Mouse (Mus musculus): ENCODE data around the gene Lpp. TPM values are rescaled to one million over a fixed set of nuclear protein-coding genes. Genes with fewer than 3 reads are reported as not detected.
A peak's percentile ranks its signal among the peaks of the same experiment; 100 is the strongest.

Lpp gene
- total RNA-seq, 4 experiments from 2014 or later, result 8.3 to 12.0 (median 10.4) TPM

GRCm38 (mm10) chr16:24469313-24469712 is 76.0 kb downstream of the Lpp start:
- DNase-seq (ENCODE audit: low spot score in 2 of 2), result no peak

GRCm38 (mm10) chr16:24470601-24471000 is 77.3 kb downstream of the Lpp start:
- DNase-seq (ENCODE audit: low spot score in 2 of 2), result no peak

GRCm38 (mm10) chr16:24471029-24471428 is 77.7 kb downstream of the Lpp start:
- no peak for DNase-seq (ENCODE audit: low spot score in 2 of 2)

- no peak for DNase-seq (ENCODE audit: low spot score in 2 of 2)
Measured at GRCm38 (mm10) chr16:24471801-24472200, 78.5 kb downstream of the Lpp start.

GRCm38 (mm10) chr16:24473966-24474365 is 80.7 kb downstream of the Lpp start:
- DNase-seq (ENCODE audit: low spot score in 2 of 2), result no peak

GRCm38 (mm10) chr16:24474781-24475180 is 81.5 kb downstream of the Lpp start:
- DNase-seq (ENCODE audit: low spot score in 2 of 2), result no peak

- no peak for DNase-seq (ENCODE audit: low spot score in 2 of 2)
Measured at GRCm38 (mm10) chr16:24475305-24475947, 82.1 kb downstream of the Lpp start.

GRCm38 (mm10) chr16:24476911-24477401 is 83.6 kb downstream of the Lpp start:
- DNase-seq (ENCODE audit: low spot score in 2 of 2), result no peak

- no peak for DNase-seq (ENCODE audit: low spot score in 2 of 2)
Measured at GRCm38 (mm10) chr16:24478006-24478405, 84.7 kb downstream of the Lpp start.

GRCm38 (mm10) chr16:24478851-24479250 is 85.5 kb downstream of the Lpp start:
- DNase-seq (ENCODE audit: low spot score in 2 of 2), result no peak

- no peak for DNase-seq (ENCODE audit: low spot score in 2 of 2)
Measured at GRCm38 (mm10) chr16:24482648-24483047, 89.3 kb downstream of the Lpp start.

GRCm38 (mm10) chr16:24483527-24484101 is 90.3 kb downstream of the Lpp start:
- DNase-seq (ENCODE audit: low spot score in 2 of 2), result no peak

- peak; percentile 33 to 46 for DNase-seq (ENCODE audit: low spot score in 2 of 2)
Measured at GRCm38 (mm10) chr16:24487782-24488241, 94.5 kb downstream of the Lpp start.

- DNase-seq (ENCODE audit: low spot score in 2 of 2), result no peak
Measured at GRCm38 (mm10) chr16:24489516-24490285, 96.4 kb downstream of the Lpp start.

- no peak for DNase-seq (ENCODE audit: low spot score in 2 of 2)
Measured at GRCm38 (mm10) chr16:24490751-24491485, 97.6 kb downstream of the Lpp start.

- no peak for DNase-seq (ENCODE audit: low spot score in 2 of 2)
Measured at GRCm38 (mm10) chr16:24491486-24491758, 98.1 kb downstream of the Lpp start.

GRCm38 (mm10) chr16:24492194-24492940 is 99.1 kb downstream of the Lpp start:
- DNase-seq (ENCODE audit: low spot score in 2 of 2), result no peak

- DNase-seq (ENCODE audit: low spot score in 2 of 2), result no peak
Measured at GRCm38 (mm10) chr16:24494531-24494930, 101.2 kb downstream of the Lpp start.

GRCm38 (mm10) chr16:24495461-24495860 is 102.2 kb downstream of the Lpp start:
- no peak for DNase-seq (ENCODE audit: low spot score in 2 of 2)

- no peak for DNase-seq (ENCODE audit: low spot score in 2 of 2)
Measured at GRCm38 (mm10) chr16:24496635-24497034, 103.3 kb downstream of the Lpp start.

GRCm38 (mm10) chr16:24497413-24497812 is 104.1 kb downstream of the Lpp start:
- no peak for DNase-seq (ENCODE audit: low spot score in 2 of 2)
